Mouse (Mus musculus) bone marrow, adult 2 months (tissue): ENCODE measurements around the gene Il16. TPM values are rescaled to one million over a fixed set of nuclear protein-coding genes. Genes with fewer than 3 reads are reported as not detected.
"Not testable (repeated sequence)": the region's sequence is repeated elsewhere in the genome, so short reads cannot be mapped to it uniquely, and the experiment has no call there.

Source experiments
- H3K27ac ChIP-seq: fragments of 200-500 bp; 2 replicates; pipeline ENCODE4 v1.5.1; 2012; ENCODE audit warnings: low read depth, mild to moderate bottlenecking, control low read depth, inconsistent platforms, low read length; ENCODE audit not compliant: control insufficient read depth, poor library complexity, insufficient read depth
- H3K4me1 ChIP-seq: fragments of 200-500 bp; 2 replicates; pipeline ENCODE4 v1.6.1; 2011; ENCODE audit warnings: low read length; ENCODE audit not compliant: control insufficient read depth, insufficient read depth
- H3K4me3 ChIP-seq: fragments of 200-500 bp; replicated peaks from 2 replicates; pipeline ENCODE3; 2011; ENCODE audit warnings: mild to moderate bottlenecking, low read depth, low read length, control low read depth; ENCODE audit not compliant: control insufficient read depth
- CTCF ChIP-seq: fragments of 200-500 bp; IDR thresholded peaks from 2 replicates; pipeline ENCODE4 v1.5.1; 2011; ENCODE audit warnings: low read length, control low read depth; ENCODE audit not compliant: control insufficient read depth, insufficient read depth
- POLR2A ChIP-seq: fragments of 200-500 bp; IDR thresholded peaks from 2 replicates; pipeline ENCODE4 v1.6.1; 2011; ENCODE audit warnings: low read depth, mild to moderate bottlenecking, control low read depth, low read length, borderline replicate concordance; ENCODE audit not compliant: control insufficient read depth
- whole genome bisulfite sequencing: fragments of 180-500 bp; shearing (Covaris S2); methylation state at CpG from one replicate; pipeline ENCODE4 v1.1.7; 2018; 5-methylcytosine and 5-hydroxymethylcytosine counted together
- polyA plus RNA-seq: library from polyadenylated mRNA; stranded (reverse); fragments of >200 nt; gene quantifications from 2 replicates; pipeline ENCODE4 v1.2.4, GENCODE M21; 2011; ENCODE audit warnings: low replicate concordance; ENCODE audit not compliant: missing spikeins, insufficient read depth, insufficient read length

The Il16 gene
- polyA plus RNA-seq, 1 experiment, result 43.4 TPM

- Histone ChIP-seq H3K4me1 (no peaks in the 10 kb centered on the region; the same call in 1 of the 2 replicates), H3K27ac (no peak overlapping the region), H3K4me3 (no peak overlapping the region)
- WGBS, result 14% methylated on average over 5 of the region's 5 CpGs
- no peak for TF ChIP-seq POLR2A
- TF ChIP-seq CTCF, result no peak
Measured at GRCm38 (mm10) chr7:83717021-83717725, 28.4 kb downstream of the Il16 start.

GRCm38 (mm10) chr7:83713639-83714038 is 31.9 kb downstream of the Il16 start:
- no peak overlapping the region for H3K4me3 ChIP-seq
- no peaks in the 10 kb centered on the region for H3K4me1 ChIP-seq
- no peak overlapping the region for H3K27ac ChIP-seq
- 69% methylated on average over 1 of the region's 1 CpGs for WGBS
- TF ChIP-seq CTCF (no peak), POLR2A (no peak)

GRCm38 (mm10) chr7:83711676-83712259 is 33.8 kb downstream of the Il16 start:
- not testable (repeated sequence) for H3K4me3 ChIP-seq, H3K27ac ChIP-seq, H3K4me1 ChIP-seq
- 82% methylated on average over 10 of the region's 10 CpGs for WGBS

- WGBS, result 80% methylated on average over 9 of the region's 9 CpGs
- Histone ChIP-seq H3K4me1 (peaks cover 1% of the 10 kb centered on the region; the same call in 1 of the 2 replicates), H3K27ac (no peak overlapping the region), H3K4me3 (no peak overlapping the region)
- TF ChIP-seq CTCF (no peak), POLR2A (no peak)
Measured at GRCm38 (mm10) chr7:83703046-83703775, 42.3 kb downstream of the Il16 start.

- Histone ChIP-seq H3K4me3 (no peak overlapping the region), H3K4me1 (peaks cover 1% of the 10 kb centered on the region; the same call in 1 of the 2 replicates), H3K27ac (peak overlapping the region; percentile 30)
- no peak for TF ChIP-seq CTCF
- TF ChIP-seq POLR2A, result no peak
- 12% methylated on average over 6 of the region's 6 CpGs for WGBS
Measured at GRCm38 (mm10) chr7:83699066-83699745, 46.3 kb downstream of the Il16 start.

- H3K4me1 ChIP-seq, result peaks cover 1% of the 10 kb centered on the region; the same call in 1 of the 2 replicates
- H3K27ac ChIP-seq, result no peak overlapping the region
- no peak overlapping the region for H3K4me3 ChIP-seq
- 29% methylated on average over 6 of the region's 6 CpGs for WGBS
- TF ChIP-seq POLR2A, result no peak
- TF ChIP-seq CTCF, result peak; percentile 40
Measured at GRCm38 (mm10) chr7:83695449-83696212, 49.9 kb downstream of the Il16 start.

- H3K4me1 ChIP-seq, result no peaks in the 10 kb centered on the region
- no peak for TF ChIP-seq CTCF
- TF ChIP-seq POLR2A, result no peak
- 18% methylated on average over 6 of the region's 6 CpGs for WGBS
- H3K4me3 ChIP-seq, result no peak overlapping the region
- no peak overlapping the region for H3K27ac ChIP-seq
Measured at GRCm38 (mm10) chr7:83682640-83683274, 62.8 kb downstream of the Il16 start.

GRCm38 (mm10) chr7:83678506-83678905 is 67.0 kb downstream of the Il16 start:
- 83% methylated on average over 4 of the region's 4 CpGs for WGBS

More at GRCm38 (mm10) chr7:83678506-83678905, 67.0 kb downstream of the Il16 start:
- H3K4me1 ChIP-seq, result no peaks in the 10 kb centered on the region
- TF ChIP-seq POLR2A (no peak), CTCF (no peak; the same call in 1 of the 2 replicates)
- H3K27ac ChIP-seq, result no peak overlapping the region
- H3K4me3 ChIP-seq, result no peak overlapping the region
